Mouse (Mus musculus): ENCODE results near the gene Car10. TPM values are rescaled to one million over a fixed set of nuclear protein-coding genes. Genes with fewer than 3 reads are reported as not detected.

The Car10 gene
- not detected in 2 replicates for total RNA-seq (2015)
- not detected in 2 replicates for total RNA-seq (2017)

GRCm38 (mm10) chr11:93097941-93098828 is at the start of gene Car10:
Gene Car10, plus strand, starts transcription at chr11:93098028.
- ATAC-seq (ENCODE audit: poor library complexity, severe bottlenecking), result no peak

GRCm38 (mm10) chr11:93065021-93065420 is 32.8 kb upstream of the Car10 start:
- ATAC-seq (ENCODE audit: poor library complexity, severe bottlenecking), result no peak

- ATAC-seq (ENCODE audit: poor library complexity, severe bottlenecking), result no peak
Measured at GRCm38 (mm10) chr11:93065656-93066181, 32.1 kb upstream of the Car10 start.

GRCm38 (mm10) chr11:93095588-93095987 is 2.2 kb upstream of the Car10 start:
- no peak for ATAC-seq (ENCODE audit: poor library complexity, severe bottlenecking)

- ATAC-seq (ENCODE audit: poor library complexity, severe bottlenecking), result no peak
Measured at GRCm38 (mm10) chr11:93097001-93097400, 827 bp upstream of the Car10 start.

GRCm38 (mm10) chr11:93097431-93097851 is 387 bp upstream of the Car10 start:
- no peak for ATAC-seq (ENCODE audit: poor library complexity, severe bottlenecking)

GRCm38 (mm10) chr11:93098933-93099381 is 1.1 kb downstream of the Car10 start:
- ATAC-seq (ENCODE audit: poor library complexity, severe bottlenecking), result no peak

- ATAC-seq (ENCODE audit: poor library complexity, severe bottlenecking), result no peak
Measured at GRCm38 (mm10) chr11:93099431-93100370, 1.9 kb downstream of the Car10 start.

GRCm38 (mm10) chr11:93100606-93101005 is 2.8 kb downstream of the Car10 start:
- no peak for ATAC-seq (ENCODE audit: poor library complexity, severe bottlenecking)

- ATAC-seq (ENCODE audit: poor library complexity, severe bottlenecking), result no peak
Measured at GRCm38 (mm10) chr11:93101106-93101505, 3.3 kb downstream of the Car10 start.

GRCm38 (mm10) chr11:93102321-93102720 is 4.5 kb downstream of the Car10 start:
- no peak for ATAC-seq (ENCODE audit: poor library complexity, severe bottlenecking)

GRCm38 (mm10) chr11:93103101-93103815 is 5.4 kb downstream of the Car10 start:
- no peak for ATAC-seq (ENCODE audit: poor library complexity, severe bottlenecking)

- no peak for ATAC-seq (ENCODE audit: poor library complexity, severe bottlenecking)
Measured at GRCm38 (mm10) chr11:93109451-93109850, 11.6 kb downstream of the Car10 start.

- ATAC-seq (ENCODE audit: poor library complexity, severe bottlenecking), result no peak
Measured at GRCm38 (mm10) chr11:93120766-93121415, 23.1 kb downstream of the Car10 start.

- ATAC-seq (ENCODE audit: poor library complexity, severe bottlenecking), result no peak
Measured at GRCm38 (mm10) chr11:93123691-93124090, 25.9 kb downstream of the Car10 start.

- ATAC-seq (ENCODE audit: poor library complexity, severe bottlenecking), result no peak
Measured at GRCm38 (mm10) chr11:93126466-93126865, 28.6 kb downstream of the Car10 start.

- no peak for ATAC-seq (ENCODE audit: poor library complexity, severe bottlenecking)
Measured at GRCm38 (mm10) chr11:93128481-93128880, 30.7 kb downstream of the Car10 start.

GRCm38 (mm10) chr11:93137841-93138240 is 40.0 kb downstream of the Car10 start:
- ATAC-seq (ENCODE audit: poor library complexity, severe bottlenecking), result no peak

GRCm38 (mm10) chr11:93141727-93142126 is 43.9 kb downstream of the Car10 start:
- ATAC-seq (ENCODE audit: poor library complexity, severe bottlenecking), result no peak

- no peak for ATAC-seq (ENCODE audit: poor library complexity, severe bottlenecking)
Measured at GRCm38 (mm10) chr11:93144544-93144943, 46.7 kb downstream of the Car10 start.
